Mouse (Mus musculus) frontal cortex, postnatal 14 days (tissue): ENCODE measurements around the gene Traf3.

Source experiments
- DNase-seq, 2 experiments: peaks; one replicate each; pipeline ENCODE4 v3.0.0; 2022; ENCODE audit warnings: low spot score in 2 of 2

Gene Traf3

DNA sequence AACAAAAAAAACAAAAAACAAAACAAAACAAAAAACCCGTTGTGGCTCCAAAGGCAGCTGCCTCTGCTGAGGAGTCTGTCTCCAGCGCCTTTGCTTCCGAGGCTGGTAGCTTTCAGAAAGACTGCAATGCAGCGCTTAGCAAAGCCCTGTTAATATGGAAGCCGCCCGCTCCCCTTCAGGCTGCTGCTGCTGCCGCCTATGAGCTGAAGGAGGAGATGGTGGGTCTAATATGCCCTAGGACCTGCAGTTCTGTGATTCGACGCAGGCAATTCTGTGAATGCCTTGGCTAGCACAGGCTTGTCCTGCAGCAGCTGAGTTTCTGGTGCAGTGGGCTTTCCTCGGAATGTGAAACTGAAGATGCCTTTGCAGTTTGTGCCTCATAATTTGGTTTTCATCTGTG is 36.9 kb downstream of the Traf3 start:
- DNase-seq = no peak

DNA sequence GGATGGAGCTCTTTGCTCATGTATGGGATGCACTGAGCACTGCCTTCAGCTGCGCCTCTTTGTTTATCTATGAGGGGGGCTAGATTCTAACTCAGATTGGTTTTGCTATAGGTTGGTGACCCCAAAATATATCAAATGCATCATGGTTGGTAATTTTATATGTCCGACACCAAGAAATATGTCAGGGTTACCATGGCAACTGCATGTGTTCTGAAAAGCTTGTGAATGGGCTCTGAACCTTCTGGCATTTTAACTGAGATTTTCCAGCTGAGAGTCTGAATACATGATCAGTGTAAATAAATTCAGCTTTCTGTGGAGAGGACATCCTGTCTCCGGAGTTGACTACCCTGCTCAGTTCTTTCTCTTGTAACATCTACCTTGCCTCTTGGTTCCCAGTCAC is 37.8 kb downstream of the Traf3 start:
- no peak for DNase-seq

DNA sequence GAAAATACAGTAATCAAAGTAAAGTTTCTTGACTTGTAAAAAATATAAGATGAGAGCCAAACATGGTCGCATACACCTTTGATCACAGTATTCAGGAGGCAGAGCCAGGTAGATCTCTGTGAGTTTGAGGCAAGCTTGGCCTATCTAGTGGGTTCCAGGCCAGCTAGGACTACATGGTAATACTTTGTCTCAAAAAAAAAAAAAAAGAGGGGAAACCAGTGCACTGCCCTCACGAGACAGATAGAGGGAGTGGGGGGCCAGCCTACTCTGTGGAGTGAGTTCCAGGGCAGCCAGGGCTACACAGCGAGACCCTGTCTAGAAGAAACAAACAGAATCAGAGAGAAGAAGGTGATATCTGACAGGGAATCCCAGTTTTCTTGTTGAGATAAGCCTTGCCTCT is 41.5 kb downstream of the Traf3 start:
- no peak for DNase-seq

DNA sequence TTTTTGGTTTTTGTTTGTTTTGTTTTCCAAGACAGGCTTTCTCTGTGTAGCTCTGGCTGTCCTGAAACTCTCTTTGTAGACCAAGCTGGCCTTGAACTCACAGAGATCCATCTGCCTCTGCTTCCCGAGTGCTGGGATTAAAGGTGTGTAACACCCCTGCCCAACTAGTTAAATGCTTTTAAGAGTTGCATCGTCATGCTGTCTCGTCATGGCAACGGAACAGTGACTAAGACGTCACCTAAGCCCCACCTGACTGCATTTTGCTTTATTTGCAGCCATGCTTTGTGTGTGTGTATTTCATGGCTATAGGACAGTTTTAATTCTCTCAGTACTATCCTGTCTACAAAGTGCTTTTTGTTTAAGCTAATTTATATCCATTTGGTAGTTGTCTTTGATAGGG is 45.6 kb downstream of the Traf3 start:
- no peak for DNase-seq

DNA sequence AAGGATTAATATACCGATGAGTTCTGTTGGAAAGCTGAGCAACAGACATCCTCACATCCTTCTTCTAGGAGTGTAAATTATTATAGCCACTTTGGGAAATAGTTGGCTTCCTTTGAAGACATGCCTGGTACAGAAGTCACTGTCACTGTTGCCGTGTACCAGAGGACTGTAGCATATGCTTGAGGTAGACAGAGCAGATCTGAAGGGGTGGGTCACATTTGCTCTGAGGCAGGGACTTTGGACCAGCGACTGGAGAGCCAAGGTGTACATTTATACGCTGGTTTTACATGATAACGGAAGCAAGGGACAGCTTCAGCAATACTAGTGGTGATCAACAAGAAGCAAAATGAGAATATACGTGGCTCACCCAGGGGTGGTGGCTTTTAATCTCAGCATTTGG is 52.7 kb downstream of the Traf3 start:
- DNase-seq = no peak

DNA sequence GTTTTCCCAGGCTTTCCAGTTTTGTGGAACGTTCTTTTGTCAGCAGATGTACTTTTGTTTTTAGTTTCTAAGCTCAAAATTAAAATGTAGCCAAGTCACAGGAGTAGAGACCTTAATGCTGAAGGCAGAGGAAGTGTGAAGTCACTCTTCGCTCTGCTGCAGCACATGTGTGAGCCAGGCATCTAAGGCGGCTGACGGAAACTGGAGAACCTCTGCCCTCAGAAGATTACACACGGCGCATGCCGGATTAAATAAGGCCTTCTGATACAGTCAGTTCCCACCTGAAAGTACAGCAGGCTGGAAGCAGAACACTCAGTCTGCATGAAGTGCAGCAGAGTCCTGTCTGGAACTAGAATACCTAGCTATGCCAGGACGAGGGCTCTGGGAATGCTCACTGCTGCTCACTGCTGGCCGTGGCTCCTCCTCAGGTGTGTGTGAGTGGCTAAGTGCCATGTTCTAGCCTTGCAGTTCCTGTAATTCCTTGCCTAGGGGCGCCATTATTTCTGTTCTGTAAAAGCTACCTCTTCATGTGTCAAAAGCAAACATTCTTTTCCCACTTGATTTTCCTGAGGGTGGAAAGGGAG is 59.1 kb downstream of the Traf3 start:
- DNase-seq = no peak

DNA sequence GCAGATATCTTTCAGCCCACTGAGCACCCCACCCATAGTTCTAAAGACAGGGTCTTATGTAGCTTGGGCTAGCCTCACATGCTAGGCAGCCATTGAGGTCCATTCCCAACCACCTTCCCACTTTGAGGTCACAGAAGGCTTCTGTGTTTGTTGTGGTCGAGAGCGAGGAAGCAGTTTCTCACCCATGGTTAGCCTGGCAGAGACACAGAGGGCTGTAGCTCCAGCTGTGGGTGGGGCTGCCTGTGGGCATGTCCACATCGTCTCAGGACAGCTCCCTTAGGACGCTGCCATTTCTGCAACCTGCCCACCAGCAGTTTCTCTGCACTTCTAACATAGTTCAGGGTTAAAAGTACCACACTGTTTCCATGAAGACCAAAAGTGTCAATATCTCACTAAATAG is 61.2 kb downstream of the Traf3 start:
- no peak for DNase-seq

DNA sequence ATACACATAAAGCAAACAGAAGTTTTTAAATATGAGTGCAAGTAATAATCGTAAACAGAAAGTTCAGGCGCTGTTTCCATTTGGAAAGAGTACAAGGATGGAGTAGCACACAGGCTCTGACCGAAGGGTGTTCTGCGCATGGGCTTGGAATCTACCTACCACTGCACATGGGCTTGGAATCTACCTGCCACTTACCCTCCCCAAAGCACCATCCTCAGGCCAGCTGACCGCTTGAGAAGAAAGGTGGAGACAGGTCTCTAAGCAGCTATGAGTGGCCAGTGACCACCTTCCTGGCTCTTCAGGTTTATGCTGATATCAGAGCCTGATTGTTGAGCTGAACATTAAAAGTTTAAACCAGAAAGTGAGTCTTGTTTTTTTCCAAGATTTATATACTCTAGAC is 62.3 kb downstream of the Traf3 start:
- DNase-seq = no peak

DNA sequence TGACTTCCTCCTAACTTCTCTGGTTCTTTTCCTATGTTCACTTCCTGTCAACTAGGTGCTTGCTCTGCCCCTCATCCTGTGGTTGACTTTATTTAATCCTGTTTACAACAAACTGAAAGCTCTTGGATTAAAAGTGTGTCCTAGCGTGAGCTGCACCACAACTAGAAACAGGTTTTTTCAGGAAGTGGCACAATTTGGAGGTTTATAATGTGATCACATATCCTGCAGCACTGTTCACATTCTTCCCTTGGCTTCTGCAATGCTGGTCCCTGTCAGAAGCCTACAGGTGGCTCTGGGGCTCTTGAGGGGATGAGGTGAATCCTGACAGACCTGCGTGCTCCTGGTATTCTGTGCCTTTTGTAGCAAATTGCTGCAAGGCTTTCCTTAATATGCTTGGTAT is 64.6 kb downstream of the Traf3 start:
- DNase-seq = no peak

DNA sequence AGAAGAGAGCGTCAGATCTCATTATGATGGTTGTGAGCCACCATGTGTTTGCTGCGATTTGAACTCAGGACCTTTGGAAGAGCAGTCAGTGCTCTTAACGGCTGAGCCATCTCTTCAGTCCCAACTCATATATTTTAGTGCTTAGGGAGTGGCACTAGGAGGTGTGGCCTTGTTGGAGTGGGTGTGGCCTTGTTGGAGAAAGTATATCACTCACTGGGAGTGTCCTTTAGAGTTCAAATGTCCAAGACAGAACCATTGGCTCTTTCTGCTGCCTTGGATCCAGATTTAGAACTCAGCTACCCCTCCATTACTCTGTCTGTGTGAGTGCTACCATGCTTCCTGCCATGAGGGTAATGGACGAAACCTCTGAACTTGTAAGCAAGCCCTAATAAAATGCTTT is 67.6 kb downstream of the Traf3 start:
- no peak for DNase-seq

DNA sequence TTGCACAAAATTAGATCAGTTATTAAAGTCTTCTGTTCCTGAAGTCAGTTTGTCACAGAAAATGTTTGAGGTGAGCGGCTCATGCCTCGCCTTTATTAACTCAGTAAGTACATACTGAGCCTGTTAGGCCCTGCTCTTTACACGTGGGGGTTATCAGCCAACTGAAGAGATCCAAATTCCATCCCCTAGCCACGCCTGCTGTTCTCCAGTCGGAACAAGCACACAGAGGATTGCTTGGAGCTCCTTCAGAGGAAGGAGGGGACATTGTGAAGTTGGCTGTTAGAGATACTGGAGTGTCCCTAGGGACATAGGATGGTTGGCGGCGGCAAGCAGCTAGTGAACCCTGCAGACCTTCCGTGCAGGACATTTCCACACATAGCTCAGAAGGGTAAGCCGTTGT is 68.2 kb downstream of the Traf3 start:
- no peak for DNase-seq

DNA sequence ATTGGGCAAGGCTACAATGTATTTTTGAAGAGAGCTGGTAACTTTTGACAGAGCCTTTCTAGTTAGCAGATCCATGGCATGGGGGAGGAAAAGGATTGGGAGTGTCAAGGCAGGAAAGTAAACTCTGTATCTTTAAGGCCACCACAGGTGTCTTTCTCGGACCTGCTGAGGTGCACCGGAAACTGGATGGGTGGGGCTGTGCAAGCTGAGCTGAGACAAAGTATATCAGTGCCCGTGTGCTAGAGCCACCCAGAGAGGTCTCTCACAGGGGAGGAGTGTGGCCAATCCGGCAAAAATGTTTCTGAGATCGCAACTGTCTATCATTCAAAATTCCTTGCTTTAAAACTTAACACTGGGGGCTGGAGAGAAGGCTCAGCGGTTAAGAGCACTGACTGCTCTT is 69.5 kb downstream of the Traf3 start:
- no peak for DNase-seq

DNA sequence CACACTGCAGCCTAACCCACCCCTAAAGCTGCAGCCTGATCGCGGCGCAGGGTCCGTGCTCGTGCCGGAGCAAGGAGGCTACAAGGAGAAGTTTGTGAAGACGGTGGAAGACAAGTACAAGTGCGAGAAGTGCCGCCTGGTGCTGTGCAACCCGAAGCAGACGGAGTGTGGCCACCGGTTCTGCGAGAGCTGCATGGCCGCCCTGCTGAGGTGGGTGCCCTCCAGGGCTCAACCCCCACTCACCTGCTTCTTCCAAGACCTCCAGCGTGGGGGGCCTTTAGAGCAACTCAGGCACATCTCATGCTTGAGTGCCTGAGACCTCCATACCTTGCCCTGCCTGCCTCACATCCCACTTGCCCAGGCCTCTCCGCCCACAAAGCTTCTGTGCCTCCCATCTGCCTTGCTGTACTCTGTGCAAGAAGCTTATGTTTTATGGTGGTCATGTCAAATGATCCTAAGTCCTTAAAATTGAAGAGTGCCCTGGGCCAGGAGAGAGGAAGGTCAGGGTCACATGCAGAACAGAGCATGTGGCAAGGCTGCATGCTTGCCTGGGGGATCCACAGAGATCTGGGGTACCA is 71.5 kb downstream of the Traf3 start:
- DNase-seq = no peak

DNA sequence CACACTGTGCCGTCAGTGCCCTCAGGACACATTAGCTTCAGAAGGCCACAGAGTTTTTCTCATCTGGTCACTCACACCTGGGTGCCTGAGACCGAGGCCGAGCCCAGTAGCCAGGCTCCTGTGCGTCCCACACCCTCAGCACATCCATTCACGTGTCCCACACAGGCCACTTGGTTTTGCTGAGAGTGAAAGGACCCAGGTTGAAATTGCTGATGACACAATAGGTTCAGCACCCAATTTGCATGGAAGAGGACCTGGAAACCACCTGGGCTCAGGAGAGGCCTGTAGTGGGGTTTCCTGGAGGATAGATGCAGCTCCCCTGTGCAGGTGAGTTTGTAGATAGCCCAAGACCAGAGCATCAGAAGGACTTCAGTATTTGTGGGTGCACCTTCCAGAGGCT is 72.2 kb downstream of the Traf3 start:
- DNase-seq = no peak

DNA sequence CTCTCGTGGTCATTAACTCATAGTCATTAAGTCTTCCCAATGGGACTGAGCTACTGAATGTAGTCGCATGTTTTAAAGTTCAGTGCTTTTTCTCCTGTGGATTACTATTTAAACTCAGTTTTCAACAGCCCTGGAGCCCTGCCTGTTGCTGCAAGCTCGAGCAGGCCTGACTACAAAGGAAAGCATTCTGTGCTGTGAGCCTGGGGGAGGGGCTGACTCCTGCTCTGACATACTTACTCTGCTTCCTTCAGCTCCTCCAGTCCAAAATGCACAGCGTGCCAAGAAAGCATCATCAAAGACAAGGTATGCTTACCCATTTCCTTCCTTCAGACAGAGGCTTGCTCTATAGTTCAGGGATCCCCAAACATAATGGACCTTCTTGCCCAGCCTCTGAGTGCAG is 72.6 kb downstream of the Traf3 start:
- DNase-seq = peak in 1 of 2 experiments; percentile 30

DNA sequence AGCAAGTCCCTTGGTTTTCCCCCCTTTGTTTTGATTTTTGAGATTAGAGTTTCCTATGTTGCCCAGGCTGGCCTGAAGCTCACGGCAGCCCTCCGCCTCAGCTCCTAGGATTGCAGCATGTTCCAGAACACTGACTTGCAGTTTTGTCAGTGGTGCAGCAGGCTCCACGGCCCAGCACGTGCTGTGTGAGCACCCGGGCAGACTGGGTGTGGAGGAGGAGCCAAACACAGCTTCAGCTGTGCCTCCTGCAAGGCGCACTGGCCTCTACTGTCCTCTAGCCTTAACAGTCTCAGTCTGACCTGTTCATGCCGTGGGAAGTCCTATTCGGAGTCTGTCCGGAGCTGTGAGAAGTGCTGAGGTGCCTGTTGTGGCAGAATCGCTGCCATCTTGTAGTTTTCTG is 73.8 kb downstream of the Traf3 start:
- no peak for DNase-seq

DNA sequence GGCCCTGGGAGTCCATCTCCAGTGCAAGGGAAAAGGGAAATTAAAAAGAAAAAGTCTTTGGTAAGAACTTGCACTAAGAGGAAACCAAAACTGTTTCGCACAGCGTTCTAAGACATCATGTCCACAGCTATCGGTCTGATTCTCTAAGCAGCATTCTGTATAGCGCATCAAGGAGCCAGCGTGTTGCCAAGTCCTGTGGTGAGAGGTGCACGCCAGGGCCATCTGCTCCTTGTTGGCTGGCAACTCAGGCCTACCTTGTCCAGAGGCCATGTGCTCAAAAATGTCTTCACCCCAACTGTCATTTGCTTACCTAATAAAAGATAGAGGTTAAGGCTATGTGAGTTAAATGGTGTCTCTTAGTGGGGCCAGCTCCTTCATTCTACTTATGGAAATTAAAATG is 75.7 kb downstream of the Traf3 start:
- no peak for DNase-seq

DNA sequence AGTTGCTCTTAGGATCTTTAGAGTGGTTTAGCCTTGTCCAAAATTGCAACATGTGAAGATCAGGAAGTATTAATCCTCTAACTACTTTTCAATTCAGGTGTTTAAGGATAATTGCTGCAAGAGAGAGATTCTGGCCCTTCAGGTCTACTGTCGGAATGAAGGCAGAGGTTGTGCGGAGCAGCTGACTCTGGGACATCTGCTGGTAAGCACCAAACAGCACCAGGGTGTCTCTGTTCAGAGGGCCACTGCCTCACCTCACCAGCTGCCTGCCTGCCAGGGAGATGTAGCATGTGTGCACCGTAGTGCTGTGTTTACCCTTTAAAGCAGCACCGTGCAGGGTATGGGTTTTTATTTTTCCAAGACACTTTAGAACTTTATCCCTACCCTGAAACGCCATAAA is 76.2 kb downstream of the Traf3 start:
- DNase-seq = no peak

DNA sequence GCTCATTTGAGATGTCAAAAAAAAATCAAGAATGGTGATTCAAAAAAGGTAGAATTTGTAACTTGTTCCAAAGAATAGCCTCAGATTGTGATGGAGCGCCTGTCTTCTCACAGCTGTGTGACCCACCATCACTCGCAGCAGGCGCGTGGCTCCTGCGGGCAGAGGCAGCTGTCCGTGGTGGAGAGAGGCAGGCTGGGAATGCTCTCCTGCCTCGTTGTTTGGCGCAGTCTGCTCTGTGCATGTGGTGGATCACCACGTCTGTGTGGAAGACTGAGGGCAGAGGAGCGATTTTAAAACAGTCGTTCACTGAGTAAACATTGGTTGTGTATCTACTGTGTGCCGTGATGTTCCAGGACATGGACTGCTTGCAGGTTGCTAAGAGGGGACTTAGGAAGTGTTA is 77.6 kb downstream of the Traf3 start:
- no peak for DNase-seq

DNA sequence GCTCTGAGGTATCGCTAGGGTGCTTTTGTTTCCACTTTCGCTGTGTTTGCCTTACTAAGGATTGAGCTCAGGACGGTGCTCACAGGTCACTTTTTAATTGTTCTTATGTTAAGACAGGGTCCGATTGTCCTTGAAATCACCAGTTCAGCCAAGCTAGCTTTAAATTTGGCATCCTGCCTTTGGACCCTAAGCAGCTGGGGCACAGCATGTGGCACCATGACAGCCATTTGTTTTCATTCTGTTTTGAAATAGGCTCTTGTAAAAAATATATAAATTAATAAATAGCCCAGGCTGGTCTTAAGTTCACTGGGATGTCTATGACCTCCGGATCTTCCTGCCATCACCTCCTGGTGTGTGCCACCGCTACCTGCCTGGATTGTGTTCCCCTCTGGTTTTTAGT is 78.9 kb downstream of the Traf3 start:
- DNase-seq = no peak

DNA sequence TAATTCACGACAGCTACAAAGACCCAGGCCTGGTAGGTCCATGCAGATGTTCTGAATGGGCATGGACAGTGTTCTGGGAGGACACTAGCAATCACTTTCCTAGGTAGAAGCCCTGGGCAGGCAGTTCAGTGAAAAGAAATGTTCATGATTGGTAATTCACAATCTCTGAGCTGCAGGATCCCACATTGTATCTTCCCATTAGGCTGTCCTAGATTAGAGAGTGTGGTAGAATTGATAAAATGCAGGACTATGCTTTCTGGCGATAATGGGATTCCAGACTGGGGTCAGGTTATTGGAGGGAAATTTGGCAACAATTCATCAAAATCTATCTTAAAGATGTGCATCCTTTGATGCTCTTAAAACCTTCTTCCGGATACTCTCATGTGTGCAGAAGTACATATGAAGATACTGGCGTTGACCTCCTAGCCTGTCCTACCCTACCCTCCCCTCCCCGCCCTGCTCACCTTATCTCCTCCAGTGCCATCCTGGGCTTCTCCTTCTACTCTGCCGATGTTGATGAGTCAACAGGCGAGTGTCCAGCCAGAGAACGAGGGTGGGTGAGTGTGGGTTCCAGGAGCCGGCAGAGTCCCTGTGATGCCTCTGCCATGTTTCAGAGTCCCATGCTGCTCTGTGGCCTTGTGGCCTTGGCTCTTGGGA is 80.8 kb downstream of the Traf3 start:
- no peak for DNase-seq

DNA sequence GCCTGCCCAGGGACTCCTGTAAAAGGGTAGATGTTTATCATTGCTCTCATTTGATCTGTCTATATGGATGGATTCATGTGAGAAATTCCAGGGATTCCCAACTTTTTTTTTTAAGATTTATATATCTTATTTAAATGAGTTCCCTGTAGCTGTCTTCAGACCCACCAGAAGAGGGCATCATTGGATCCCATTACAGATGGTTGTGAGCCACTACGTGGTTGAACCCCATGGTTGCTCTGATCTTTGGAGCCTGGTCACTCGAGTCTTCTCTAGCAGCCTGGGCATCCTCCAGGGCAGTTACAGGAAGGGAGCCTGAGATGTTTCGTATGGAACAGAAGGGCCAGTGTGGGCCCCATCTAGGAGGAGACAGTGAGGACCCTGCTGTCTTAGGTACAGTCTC is 82.9 kb downstream of the Traf3 start:
- DNase-seq = no peak

DNA sequence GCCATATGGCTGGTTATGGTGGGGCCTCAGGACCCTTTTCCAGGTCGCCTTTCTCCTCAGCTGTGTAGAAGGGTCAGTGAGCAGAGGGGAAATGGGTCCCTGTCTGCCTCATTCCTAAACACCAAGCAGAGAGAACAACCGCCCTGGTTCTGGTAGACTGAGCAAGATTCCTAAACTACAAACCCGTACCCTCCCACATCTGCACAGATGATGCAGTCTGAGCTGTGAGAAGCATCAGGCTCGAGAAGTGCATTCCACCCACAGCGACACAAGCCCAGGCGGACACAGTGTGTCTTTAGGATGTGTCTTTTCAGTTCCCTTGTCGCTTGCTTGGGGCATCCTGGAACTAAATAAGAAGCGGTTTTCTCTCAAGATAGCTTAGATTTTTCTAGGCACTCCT is 83.9 kb downstream of the Traf3 start:
- DNase-seq = no peak

DNA sequence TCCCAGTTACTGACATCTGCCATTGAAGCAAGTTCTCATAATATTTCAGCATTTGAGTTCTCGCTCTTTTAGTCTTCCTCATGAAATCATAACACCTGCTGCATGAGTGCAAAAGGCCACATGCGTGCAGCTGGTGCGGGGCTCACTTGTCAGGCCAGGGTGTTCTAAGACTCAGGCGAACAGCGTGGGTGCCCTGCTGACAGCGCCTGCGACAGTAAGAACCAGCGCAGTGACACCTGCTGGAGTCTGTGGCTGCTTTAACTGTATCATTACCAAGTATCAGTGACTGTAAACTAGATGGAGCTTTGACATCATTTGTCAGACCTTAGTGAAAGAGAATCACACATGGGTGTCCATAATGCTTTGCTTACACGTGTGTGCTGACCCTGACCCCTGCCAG is 85.1 kb downstream of the Traf3 start:
- no peak for DNase-seq
